Mouse (Mus musculus) neural tube, embryonic 13.5 days (tissue): ENCODE measurements around the gene Nphs1. TPM values are rescaled to one million over a fixed set of nuclear protein-coding genes. Genes with fewer than 3 reads are reported as not detected.
A peak's percentile ranks its signal among the peaks of the same experiment; 100 is the strongest.

Experiments used
- ATAC-seq: fragments of 200-750 bp; cut with Nextera tagmentation; 2 replicates; pipeline ENCODE4 v1.8.0; 2017; ENCODE audit warnings: low read depth, mild to moderate bottlenecking, moderate TSS enrichment, moderate library complexity
- H3K27ac ChIP-seq: fragments of 300-500 bp; sonication (generic); replicated peaks from 2 replicates; pipeline ENCODE4 v1.5.1; 2015; ENCODE audit warnings: moderate library complexity, mild to moderate bottlenecking, inconsistent platforms
- H3K27me3 ChIP-seq: fragments of 300-500 bp; sonication (generic); 2 replicates; pipeline ENCODE4 v1.6.1; 2015; ENCODE audit warnings: mild to moderate bottlenecking, inconsistent platforms
- H3K36me3 ChIP-seq: fragments of 300-500 bp; sonication (generic); 2 replicates; pipeline ENCODE4 v1.6.1; 2015; ENCODE audit warnings: mild to moderate bottlenecking, inconsistent platforms
- H3K4me1 ChIP-seq: fragments of 300-500 bp; sonication (generic); replicated peaks from 2 replicates; pipeline ENCODE4 v1.6.1; 2015; ENCODE audit warnings: inconsistent platforms
- H3K4me2 ChIP-seq: fragments of 300-500 bp; sonication (generic); 2 replicates; pipeline ENCODE4 v1.6.1; 2015; ENCODE audit warnings: inconsistent platforms, mild to moderate bottlenecking, moderate library complexity
- H3K4me3 ChIP-seq: fragments of 300-500 bp; sonication (generic); 2 replicates; pipeline ENCODE4 v1.5.1; 2015; ENCODE audit warnings: mild to moderate bottlenecking, inconsistent platforms
- H3K9ac ChIP-seq: fragments of 300-500 bp; sonication (generic); 2 replicates; pipeline ENCODE4 v1.6.1; 2015; ENCODE audit warnings: moderate library complexity, mild to moderate bottlenecking, inconsistent platforms
- H3K9me3 ChIP-seq: fragments of 300-500 bp; sonication (generic); 2 replicates; pipeline ENCODE4 v1.6.1; 2016; ENCODE audit warnings: inconsistent platforms
- WGBS: fragments of 180-500 bp; shearing (Covaris S2); methylation state at CpG from one replicate; pipeline ENCODE4 v1.1.7; 2015; 5-methylcytosine and 5-hydroxymethylcytosine counted together
- polyA plus RNA-seq: library from polyadenylated mRNA; unstranded; fragments of >200 nt; fragmentation: Nextera tagmentation; extraction: Ambion mirVana; gene quantifications from 2 replicates; pipeline ENCODE4 v1.2.1, GENCODE M21; 2015

The Nphs1 gene
- polyA plus RNA-seq, 1 experiment from 2014 or later = 1.0 TPM

DNA sequence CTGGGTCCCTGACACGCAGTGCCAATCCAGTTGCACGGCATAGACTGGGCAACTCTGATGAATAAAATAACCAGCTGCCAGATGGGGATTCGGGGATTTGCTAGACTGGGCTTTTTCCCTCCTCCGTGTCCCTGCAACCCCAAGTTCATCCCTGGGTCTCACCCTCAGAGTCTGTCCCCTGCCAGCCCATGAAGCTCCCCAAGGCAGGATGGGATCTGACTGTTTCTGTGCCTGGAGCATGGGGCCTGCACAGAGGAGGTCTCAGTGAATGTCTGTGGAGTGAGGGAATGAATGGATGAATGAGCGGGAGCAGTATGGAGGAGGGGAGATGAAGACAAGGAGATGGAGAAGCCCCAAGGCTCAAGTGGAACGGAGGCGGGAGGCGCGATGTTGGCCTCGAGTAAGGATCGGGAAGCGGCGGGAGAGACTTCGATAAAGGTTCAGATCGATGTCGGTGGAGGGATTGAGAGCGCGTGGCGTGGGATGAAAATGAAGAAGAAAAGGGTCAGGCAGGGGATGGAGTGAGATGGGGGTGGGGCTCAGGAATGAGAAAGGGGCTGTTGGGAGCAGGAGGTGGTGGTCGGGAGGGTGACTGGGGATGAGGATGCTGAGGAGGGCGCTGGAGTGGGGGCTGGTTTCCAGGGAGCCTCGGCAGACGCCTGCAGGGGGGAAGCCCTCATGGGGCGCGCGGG lies 76.0 kb downstream of the Nphs1 start:
- peak overlapping the region; percentile 72 for H3K4me3 ChIP-seq
- H3K27ac ChIP-seq = peak overlapping the region; percentile 92
- H3K36me3 ChIP-seq = peaks cover 35% of the 10 kb centered on the region
- no peaks in the 10 kb centered on the region for H3K9me3 ChIP-seq
- H3K4me2 ChIP-seq = peak overlapping the region; percentile 72
- peak; percentile 60 for ATAC-seq
- 3% methylated on average over 26 of the region's 26 CpGs for WGBS
- H3K9ac ChIP-seq = peak overlapping the region; percentile 95
- H3K27me3 ChIP-seq = no peaks in the 10 kb centered on the region
- peaks cover 44% of the 10 kb centered on the region for H3K4me1 ChIP-seq

DNA sequence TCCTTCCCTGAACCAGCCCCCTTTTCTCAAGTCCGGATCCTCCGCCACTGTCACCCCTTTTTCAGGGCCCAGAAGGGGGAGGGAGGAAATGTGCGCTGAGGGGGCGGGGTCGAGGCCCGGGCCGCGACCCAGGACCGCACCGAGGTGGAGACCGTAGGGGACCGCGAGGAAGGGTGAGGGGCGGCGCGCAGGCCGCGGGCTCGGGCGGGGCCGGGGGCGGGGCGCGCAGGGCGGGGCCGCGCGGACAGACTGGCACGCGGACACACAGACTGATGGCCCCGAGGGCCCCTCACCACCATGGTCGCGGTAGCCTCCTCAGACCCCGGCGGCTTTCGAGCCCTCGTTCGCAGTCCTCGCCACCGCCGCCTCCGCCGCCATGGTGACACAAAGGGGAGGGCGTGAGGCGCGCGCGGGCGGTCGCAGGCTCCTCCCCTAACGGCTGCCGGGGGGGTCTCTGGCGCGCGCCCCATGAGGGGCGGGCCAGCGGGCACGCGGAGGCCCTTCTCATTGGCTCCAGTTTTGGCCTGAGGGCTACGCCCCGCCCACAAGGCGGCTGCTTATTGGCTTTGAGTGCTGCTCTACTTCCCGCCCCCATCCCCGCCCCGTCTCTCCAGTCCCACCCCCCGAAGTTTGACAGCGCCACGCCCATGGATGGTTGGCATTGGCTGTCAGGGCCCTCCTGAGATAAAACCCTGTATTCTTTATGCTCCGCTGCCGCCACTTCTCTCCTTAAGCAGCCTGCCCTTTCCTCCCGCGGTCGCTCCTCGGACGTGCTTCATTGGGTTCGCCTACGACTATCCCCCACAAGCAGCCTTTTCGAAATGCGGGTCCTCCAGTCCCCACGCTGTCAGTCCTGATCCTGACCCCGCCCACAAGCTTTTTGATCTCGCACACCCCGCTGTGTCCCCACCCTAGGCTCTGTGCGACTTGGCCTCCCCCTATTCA lies 76.8 kb downstream of the Nphs1 start, which contains the start of gene Arhgap33:
Gene Arhgap33, minus strand, starts transcription at position 428 of the 945 bp plus-strand sequence.
- under 1% methylated on average over 83 of the region's 84 CpGs for WGBS
- Histone ChIP-seq H3K4me2 (peak within 1 kb of the TSS; percentile 72), H3K27ac (peak within 1 kb of the TSS; percentile 92), H3K9ac (peak within 1 kb of the TSS; percentile 95), H3K9me3 (no peaks in the 10 kb centered on the region), H3K4me1 (peaks cover 44% of the 10 kb centered on the region), H3K27me3 (no peaks in the 10 kb centered on the region), H3K36me3 (peaks cover 35% of the 10 kb centered on the region), H3K4me3 (peak within 1 kb of the TSS; percentile 72)
- ATAC-seq = peak; percentile 91

Other genes starting within 250 kb of the Nphs1 start
- 176 and 184 TPM in 2 replicates for gene Polr2i, start 226.4 kb upstream of the Nphs1 start, polyA plus RNA-seq
- 406 and 418 TPM in 2 replicates for gene Tbcb, start 226.0 kb upstream of the Nphs1 start, polyA plus RNA-seq
- gene Ovol3, start 222.6 kb upstream of the Nphs1 start, polyA plus RNA-seq = not detected in 2 replicates
- gene Thap8, start 178.2 kb upstream of the Nphs1 start, polyA plus RNA-seq = 0.47 and 0.81 TPM in 2 replicates
- gene Wdr62, start 177.9 kb upstream of the Nphs1 start, polyA plus RNA-seq = 3.8 and 4.0 TPM in 2 replicates
- gene Clip3, start 166.6 kb upstream of the Nphs1 start, polyA plus RNA-seq = 103 and 113 TPM in 2 replicates
- gene Alkbh6, start 149.6 kb upstream of the Nphs1 start, polyA plus RNA-seq = 120 and 123 TPM in 2 replicates
- 19.0 and 27.3 TPM in 2 replicates for gene Syne4, start 143.5 kb upstream of the Nphs1 start, polyA plus RNA-seq
- gene E130208F15Rik, start 136.6 kb upstream of the Nphs1 start, polyA plus RNA-seq = 5.7 TPM in 1 of 2 replicates, not detected in the other
- 18.0 and 22.9 TPM in 2 replicates for gene Sdhaf1, start 134.4 kb upstream of the Nphs1 start, polyA plus RNA-seq
- gene Lrfn3, start 95.5 kb upstream of the Nphs1 start, polyA plus RNA-seq = 10.8 and 12.7 TPM in 2 replicates
- 35.3 and 40.8 TPM in 2 replicates for gene Tyrobp, start 44.6 kb upstream of the Nphs1 start, polyA plus RNA-seq
- gene Hcst, start 38.5 kb upstream of the Nphs1 start, polyA plus RNA-seq = 1.0 TPM in 1 of 2 replicates, not detected in the other
- 1.9 and 2.8 TPM in 2 replicates for gene Nfkbid, start 36.6 kb upstream of the Nphs1 start, polyA plus RNA-seq
- 528 and 571 TPM in 2 replicates for gene Aplp1, start 12.8 kb upstream of the Nphs1 start, polyA plus RNA-seq
- 3.3 and 3.9 TPM in 2 replicates for gene Kirrel2, start 625 bp upstream of the Nphs1 start, polyA plus RNA-seq
- not detected in 2 replicates for gene Prodh2, start 35.3 kb downstream of the Nphs1 start, polyA plus RNA-seq
- 86.8 and 95.2 TPM in 2 replicates for gene Arhgap33, start 76.7 kb downstream of the Nphs1 start, polyA plus RNA-seq
- 6.6 TPM in 2 replicates for gene Hspb6, start 93.9 kb downstream of the Nphs1 start, polyA plus RNA-seq
- 6.7 and 8.6 TPM in 2 replicates for gene Proser3, start 94.0 kb downstream of the Nphs1 start, polyA plus RNA-seq
- 60.9 and 62.9 TPM in 2 replicates for gene Lin37, start 101.5 kb downstream of the Nphs1 start, polyA plus RNA-seq
- gene U2af1l4, start 105.0 kb downstream of the Nphs1 start, polyA plus RNA-seq = 92.6 and 113 TPM in 2 replicates
- 14.5 and 15.1 TPM in 2 replicates for gene Gm49396, start 105.0 kb downstream of the Nphs1 start, polyA plus RNA-seq
- gene Psenen, start 105.3 kb downstream of the Nphs1 start, polyA plus RNA-seq = 126 and 147 TPM in 2 replicates
- gene Igflr1, start 107.1 kb downstream of the Nphs1 start, polyA plus RNA-seq = 4.8 and 6.0 TPM in 2 replicates
- 9.0 and 9.9 TPM in 2 replicates for gene Kmt2b, start 130.4 kb downstream of the Nphs1 start, polyA plus RNA-seq
- 0.36 and 0.50 TPM in 2 replicates for gene Zbtb32, start 140.6 kb downstream of the Nphs1 start, polyA plus RNA-seq
- gene Upk1a, start 154.5 kb downstream of the Nphs1 start, polyA plus RNA-seq = 0.49 and 0.62 TPM in 2 replicates
- gene Cox6b1, start 167.8 kb downstream of the Nphs1 start, polyA plus RNA-seq = 1,295 and 1,305 TPM in 2 replicates
- gene Etv2, start 177.5 kb downstream of the Nphs1 start, polyA plus RNA-seq = not detected in 2 replicates
- 137 and 142 TPM in 2 replicates for gene Rbm42, start 192.0 kb downstream of the Nphs1 start, polyA plus RNA-seq
- 22.0 and 22.7 TPM in 2 replicates for gene Haus5, start 206.7 kb downstream of the Nphs1 start, polyA plus RNA-seq
- not detected in 2 replicates for gene Pmis2, start 213.3 kb downstream of the Nphs1 start, polyA plus RNA-seq
- not detected in 2 replicates for gene 2200002J24Rik, start 240.6 kb downstream of the Nphs1 start, polyA plus RNA-seq